Mouse (Mus musculus) MEL (cell line): Measurements from ENCODE around the gene Aldh1b1. TPM values are rescaled to one million over a fixed set of nuclear protein-coding genes. Genes with fewer than 3 reads are reported as not detected.

ENCODE experiments used
- DNase-seq: peaks from one replicate; pipeline ENCODE4 v3.0.0; 2011; ENCODE audit warnings: low read depth, low spot score
- H3K27ac ChIP-seq: 2 replicates; pipeline ENCODE4 v1.5.1; 2012; ENCODE audit warnings: low read depth, mild to moderate bottlenecking, control low read depth, low read length, moderate library complexity; ENCODE audit not compliant: control insufficient read depth
- H3K27me3 ChIP-seq, 2 experiments: fragments of 150-350 bp in 1 of 2; sonication (generic) in 1 of 2; 2 replicates each; pipeline ENCODE4 v1.6.1; 2012; ENCODE audit warnings: low read length in 2 of 2, mild to moderate bottlenecking in 2 of 2, improper control_type of control experiment in 1 of 2, moderate library complexity in 1 of 2; ENCODE audit not compliant: insufficient read depth in 2 of 2, control insufficient read depth in 1 of 2
- H3K36me3 ChIP-seq, 2 experiments: 2 replicates each; pipeline ENCODE4 v1.6.1; 2012 to 2014; ENCODE audit warnings: low read length in 2 of 2, improper control_type of control experiment in 1 of 2, inconsistent platforms in 1 of 2, mild to moderate bottlenecking in 1 of 2; ENCODE audit not compliant: insufficient read depth in 2 of 2, control insufficient read depth in 1 of 2
- H3K4me1 ChIP-seq, 2 experiments: fragments of 150-350 bp in 1 of 2; sonication (generic) in 1 of 2; 2 replicates each; pipeline ENCODE4 v1.6.1; 2012; ENCODE audit warnings: low read length in 2 of 2, improper control_type of control experiment in 1 of 2, mild to moderate bottlenecking in 1 of 2; ENCODE audit not compliant: insufficient read depth in 2 of 2, control insufficient read depth in 1 of 2
- H3K4me3 ChIP-seq, 2 experiments: fragments of 150-350 bp in 1 of 2; sonication (generic) in 1 of 2; 2 replicates each; pipeline ENCODE4 v1.5.1; 2012; ENCODE audit warnings: low read depth in 2 of 2, low read length in 2 of 2, mild to moderate bottlenecking in 2 of 2, moderate library complexity in 2 of 2, control low read depth in 1 of 2, improper control_type of control experiment in 1 of 2; ENCODE audit not compliant: control insufficient read depth in 1 of 2, insufficient read depth in 1 of 2
- H3K79me2 ChIP-seq: 2 replicates; pipeline ENCODE4 v1.6.1; 2012; ENCODE audit warnings: mild to moderate bottlenecking, low read length, moderate library complexity; ENCODE audit not compliant: control insufficient read depth, poor library complexity, insufficient read depth
- H3K9ac ChIP-seq: 2 replicates; pipeline ENCODE4 v1.6.1; 2012; ENCODE audit warnings: low read depth, mild to moderate bottlenecking, control low read depth, low read length, moderate library complexity; ENCODE audit not compliant: control insufficient read depth, poor library complexity, severe bottlenecking
- H3K9me3 ChIP-seq: fragments of 150-350 bp; sonication (generic); replicated peaks from 2 replicates; pipeline ENCODE4 v1.6.1; 2012; ENCODE audit warnings: mild to moderate bottlenecking, low read length, improper control_type of control experiment, moderate library complexity; ENCODE audit not compliant: insufficient read depth
- BHLHE40 ChIP-seq: IDR thresholded peaks from 2 replicates; pipeline ENCODE4 v1.6.1; 2012; ENCODE audit warnings: low read depth, mild to moderate bottlenecking, inconsistent platforms, low read length, improper control_type of control experiment, borderline replicate concordance
- CHD1 ChIP-seq: IDR thresholded peaks from 2 replicates; pipeline ENCODE4 v1.6.1; 2012; ENCODE audit warnings: low read depth, mild to moderate bottlenecking, inconsistent platforms, low read length, improper control_type of control experiment
- CTCF ChIP-seq, 3 experiments: IDR thresholded peaks in 2 of 3; conservative IDR thresholded peaks in 1 of 3; 2 replicates each; pipeline ENCODE4 v1.5.1; 2011 to 2012; ENCODE audit warnings: low read length in 3 of 3, low read depth in 2 of 3, mild to moderate bottlenecking in 2 of 3, improper control_type of control experiment in 1 of 3, inconsistent platforms in 1 of 3, mixed read lengths in 1 of 3, moderate library complexity in 1 of 3; ENCODE audit not compliant: control insufficient read depth in 1 of 3, insufficient read depth in 1 of 3, poor library complexity in 1 of 3, severe bottlenecking in 1 of 3
- E2F4 ChIP-seq: IDR thresholded peaks from 2 replicates; pipeline ENCODE4 v1.6.1; 2011; ENCODE audit warnings: low read depth, low read length, improper control_type of control experiment, borderline replicate concordance
- ELF1 ChIP-seq: IDR thresholded peaks from 2 replicates; pipeline ENCODE4 v1.6.1; 2014; ENCODE audit warnings: low read depth, mild to moderate bottlenecking, inconsistent platforms, low read length, improper control_type of control experiment, moderate library complexity
- GATA1 ChIP-seq: IDR thresholded peaks from 2 replicates; pipeline ENCODE4 v1.6.1; 2011; ENCODE audit warnings: low read depth, low read length, improper control_type of control experiment
- KAT2A ChIP-seq: conservative IDR thresholded peaks from 2 replicates; pipeline ENCODE4 v1.6.1; 2012; ENCODE audit warnings: low read depth, low read length, improper control_type of control experiment, inconsistent platforms
- MYC ChIP-seq: IDR thresholded peaks from 2 replicates; pipeline ENCODE4 v1.6.1; 2011; ENCODE audit warnings: low read depth, mild to moderate bottlenecking, low read length, improper control_type of control experiment, moderate library complexity
- NELFE ChIP-seq: IDR thresholded peaks from 2 replicates; pipeline ENCODE4 v1.6.1; 2011; ENCODE audit warnings: low read depth, low read length, improper control_type of control experiment
- NRF1 ChIP-seq: IDR thresholded peaks from 2 replicates; pipeline ENCODE4 v1.6.1; 2014; ENCODE audit warnings: low read depth, mild to moderate bottlenecking, inconsistent platforms, low read length, improper control_type of control experiment, moderate library complexity; ENCODE audit not compliant: poor library complexity, insufficient read depth, severe bottlenecking
- RAD21 ChIP-seq: IDR thresholded peaks from 2 replicates; pipeline ENCODE4 v1.6.1; 2011; ENCODE audit warnings: mild to moderate bottlenecking, low read depth, low read length, improper control_type of control experiment
- SIN3A ChIP-seq: IDR thresholded peaks from 2 replicates; pipeline ENCODE4 v1.6.1; 2012; ENCODE audit warnings: low read length, improper control_type of control experiment, inconsistent platforms
- SMC3 ChIP-seq: IDR thresholded peaks from 2 replicates; pipeline ENCODE4 v1.6.1; 2011; ENCODE audit warnings: low read depth, low read length, improper control_type of control experiment
- TBP ChIP-seq: IDR thresholded peaks from 2 replicates; pipeline ENCODE4 v1.8.0; 2011; ENCODE audit warnings: low read depth, low read length, improper control_type of control experiment
- TCF12 ChIP-seq: IDR thresholded peaks from 2 replicates; pipeline ENCODE4 v1.6.1; 2014; ENCODE audit warnings: low read depth, mild to moderate bottlenecking, inconsistent platforms, low read length, improper control_type of control experiment, moderate library complexity
- USF1 ChIP-seq: IDR thresholded peaks from 2 replicates; pipeline ENCODE4 v1.6.1; 2014; ENCODE audit warnings: low read depth, mild to moderate bottlenecking, inconsistent platforms, low read length, improper control_type of control experiment, moderate library complexity
- USF2 ChIP-seq, 2 experiments: IDR thresholded peaks; 2 replicates each; pipeline ENCODE4 v1.6.1; 2011 to 2012; ENCODE audit warnings: improper control_type of control experiment in 2 of 2, low read length in 2 of 2, borderline replicate concordance in 1 of 2, inconsistent platforms in 1 of 2, low read depth in 1 of 2, mild to moderate bottlenecking in 1 of 2; ENCODE audit not compliant: insufficient read depth in 1 of 2
- ZC3H11A ChIP-seq: IDR thresholded peaks from 2 replicates; pipeline ENCODE4 v1.6.1; 2012; ENCODE audit warnings: low read depth, mild to moderate bottlenecking, inconsistent platforms, low read length, improper control_type of control experiment
- polyA plus RNA-seq, 2 experiments: library from polyadenylated mRNA; stranded (reverse) in 1 of 2; unstranded in 1 of 2; fragments of >175 nt in 1 of 2; fragments of >200 nt in 1 of 2; gene quantifications; 2 replicates each; pipeline versions ENCODE4 v1.2.1 to v1.2.4; 2012; ENCODE audit warnings: low replicate concordance in 2 of 2, low read depth in 1 of 2; ENCODE audit not compliant: insufficient read length in 2 of 2, insufficient read depth in 1 of 2, missing spikeins in 1 of 2
- total RNA-seq: library from RNA; depleted of rRNA; stranded (reverse); fragments of 300-350 nt; gene quantifications from 2 replicates; pipeline ENCODE4 v1.2.3, GENCODE M21; 2012

The Aldh1b1 gene
- total and polyA plus RNA-seq, 3 experiments = 1.9 to 2.1 TPM; not detected in 1

- Histone ChIP-seq H3K79me2 (no peaks in the 10 kb centered on the region), H3K9ac (no peak overlapping the region), H3K36me3 (no peaks in the 10 kb centered on the region)
- peak; percentile 60 for DNase-seq
- TF ChIP-seq TBP (no peak), ZC3H11A (peak; percentile 59), SMC3 (peak; percentile 77), RAD21 (peak; percentile 78), CTCF (IDR thresholded peaks at IDR 0.05 in 2 of 3, conservative IDR thresholded peaks at IDR 0.05 in 1 of 3; ENCODE audit: control insufficient read depth in 1 of 3, insufficient read depth in 1 of 3, low read depth in 2 of 3, low read length in 3 of 3, poor library complexity in 1 of 3, severe bottlenecking in 1 of 3) (peak; percentile 52 to 78 (median 76))
- TF ChIP-seq, all 39 proteins: peak for 4
- peaks cover 0 to 4% of the 10 kb centered on the region in 2 experiments; a peak in 2 of 4 replicates for H3K27me3 ChIP-seq
- no peaks in the 10 kb centered on the region for H3K4me1 ChIP-seq
- no peak overlapping the region for H3K27ac ChIP-seq
- no peaks in the 10 kb centered on the region for H3K9me3 ChIP-seq
- H3K4me3 ChIP-seq = no peak overlapping the region
These were observed 27.2 kb upstream of the Aldh1b1 start for GRCm38 (mm10) chr4:45771619-45772018.

DNA sequence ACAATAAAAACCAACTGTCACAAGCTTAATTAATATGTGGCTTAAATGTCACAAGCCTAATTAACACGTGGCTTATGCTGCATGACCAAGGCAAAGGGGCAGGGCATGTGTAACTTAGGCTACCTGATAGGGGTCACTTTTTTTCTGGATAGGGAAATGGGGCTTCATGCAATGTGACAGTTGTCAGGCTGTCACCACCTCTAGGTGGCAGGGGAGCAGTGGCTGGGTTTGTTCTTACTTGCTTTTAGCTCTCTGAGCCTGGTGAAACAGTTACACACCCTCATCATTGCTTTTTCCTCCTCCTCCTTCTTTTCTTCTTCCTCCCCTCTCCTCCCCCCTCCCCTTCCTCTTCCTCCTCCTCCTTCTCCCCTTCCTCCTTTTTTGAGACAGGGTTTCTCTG, 15.2 kb upstream of the Aldh1b1 start:
- Histone ChIP-seq H3K36me3 (peaks cover 0 to under 1% of the 10 kb centered on the region in 2 experiments; a peak in 1 of 4 replicates), H3K27ac (no peak overlapping the region), H3K9me3 (no peaks in the 10 kb centered on the region), H3K9ac (no peak overlapping the region), H3K4me1 (peaks cover under 1 to 4% of the 10 kb centered on the region in 2 experiments; a peak in 2 of 4 replicates), H3K4me3 (no peak overlapping the region), H3K79me2 (no peaks in the 10 kb centered on the region), H3K27me3 (peaks cover 4% of the 10 kb centered on the region in 2 experiments; a peak in 3 of 4 replicates)
- TF ChIP-seq SIN3A (no peak), SMC3 (no peak), MYC (no peak), ELF1 (no peak), GATA1 (no peak), USF1 (no peak), USF2 (IDR thresholded peaks at IDR 0.05; ENCODE audit: borderline replicate concordance in 1 of 2, insufficient read depth in 1 of 2, low read depth in 1 of 2, low read length in 2 of 2) (no peak), RAD21 (no peak), NRF1 (no peak), TCF12 (no peak), E2F4 (no peak), CHD1 (no peak), BHLHE40 (no peak), KAT2A (no peak), NELFE (no peak)
- no peak for DNase-seq
